Mouse (Mus musculus) myocyte (in vitro differentiated cells): ENCODE measurements around the gene Slc25a41.

ENCODE experiments used
- MAX ChIP-seq: IDR thresholded peaks from one replicate; pipeline ENCODE4 v1.6.1; 2011; ENCODE audit warnings: low read depth, mild to moderate bottlenecking, control low read depth
- POLR2A ChIP-seq: IDR thresholded peaks from one replicate; pipeline ENCODE4 v1.6.1; 2011; ENCODE audit warnings: low read depth, mild to moderate bottlenecking, control low read depth, moderate library complexity; ENCODE audit not compliant: insufficient read length

GRCm38 (mm10) chr17:57003994-57004393, 37.5 kb downstream of the Slc25a41 start:
- TF ChIP-seq POLR2A, result no peak
- no peak for TF ChIP-seq MAX
